Mouse (Mus musculus) kidney, postnatal 0 days (tissue): ENCODE measurements around the gene Aldh16a1. TPM values are rescaled to one million over a fixed set of nuclear protein-coding genes. Genes with fewer than 3 reads are reported as not detected.
"Not testable (repeated sequence)": the region's sequence is repeated elsewhere in the genome, so short reads cannot be mapped to it uniquely, and the experiment has no call there.

ENCODE experiments used
- ATAC-seq: fragments of 200-750 bp; cut with Nextera tagmentation; replicated peaks from 2 replicates; pipeline ENCODE4 v1.8.0; 2017; ENCODE audit warnings: low read depth, moderate number of reproducible peaks, moderate TSS enrichment, moderate library complexity; ENCODE audit not compliant: low FRiP score
- DNase-seq: peaks from one replicate; pipeline ENCODE4 v3.0.0-alpha.2; 2016; ENCODE audit warnings: low spot score
- H3K27ac ChIP-seq: fragments of 300-500 bp; sonication (generic); 2 replicates; pipeline ENCODE4 v1.5.1; 2014; ENCODE audit warnings: mild to moderate bottlenecking
- H3K27me3 ChIP-seq: fragments of 300-500 bp; sonication (generic); 2 replicates; pipeline ENCODE4 v1.6.1; 2014; ENCODE audit warnings: low read length, mixed read lengths; ENCODE audit not compliant: insufficient read depth
- H3K36me3 ChIP-seq: fragments of 300-500 bp; sonication (generic); 2 replicates; pipeline ENCODE4 v1.6.1; 2014; ENCODE audit warnings: low read length, mixed read lengths; ENCODE audit not compliant: insufficient read depth
- H3K4me1 ChIP-seq: fragments of 300-500 bp; sonication (generic); replicated peaks from 2 replicates; pipeline ENCODE4 v1.6.1; 2014; ENCODE audit warnings: antibody characterized with exemption, low read length, mixed read lengths; ENCODE audit not compliant: insufficient read depth
- H3K4me2 ChIP-seq: fragments of 300-500 bp; sonication (generic); 2 replicates; pipeline ENCODE4 v1.6.1; 2014; ENCODE audit warnings: mild to moderate bottlenecking, low read length, moderate library complexity, mixed read lengths
- H3K4me3 ChIP-seq: fragments of 300-500 bp; sonication (generic); replicated peaks from 2 replicates; pipeline ENCODE4 v1.5.1; 2014; ENCODE audit warnings: low read depth, low read length
- H3K9ac ChIP-seq: fragments of 300-500 bp; sonication (generic); 2 replicates; pipeline ENCODE4 v1.6.1; 2014; ENCODE audit warnings: low read depth, low read length
- H3K9me3 ChIP-seq: fragments of 300-500 bp; sonication (generic); replicated peaks from 2 replicates; pipeline ENCODE4 v1.6.1; 2016; ENCODE audit warnings: low read length, inconsistent platforms, mixed read lengths
- CTCF ChIP-seq: IDR thresholded peaks from 2 replicates; pipeline ENCODE4 v1.5.1; 2016; ENCODE audit warnings: antibody characterized with exemption, low read depth, mild to moderate bottlenecking, moderate library complexity
- WGBS: fragments of 180-500 bp; shearing (Covaris S2); extraction: QIAGEN DNeasy Blood & Tissue Kit; methylation state at CpG from one replicate; pipeline ENCODE4 v1.1.7; 2014; 5-methylcytosine and 5-hydroxymethylcytosine counted together
- polyA plus RNA-seq: library from polyadenylated mRNA; unstranded; fragments of >200 nt; fragmentation: Nextera tagmentation; extraction: Ambion mirVana; gene quantifications from 2 replicates; pipeline ENCODE4 v1.2.1, GENCODE M21; 2015

Gene Aldh16a1
- polyA plus RNA-seq, 1 experiment from 2014 or later: 55.4 TPM

DNA sequence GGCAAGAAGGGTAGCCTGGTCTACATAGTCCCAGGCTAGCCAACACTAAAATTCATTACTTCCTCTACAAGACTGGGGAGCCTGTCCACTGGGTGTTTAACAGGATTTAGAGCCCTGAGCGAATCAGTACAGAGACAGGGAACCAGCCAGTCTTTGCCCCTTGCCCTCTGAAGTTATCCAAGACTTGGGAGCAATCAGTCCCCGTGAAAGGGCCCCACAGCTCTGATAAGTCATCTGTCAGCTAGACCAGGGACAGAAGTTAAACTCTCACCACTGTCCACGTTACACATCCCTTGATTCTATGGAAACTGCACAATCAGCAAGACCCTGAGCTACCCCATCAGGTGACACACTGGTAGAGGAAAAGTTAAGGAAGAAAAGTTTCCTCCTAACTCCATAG, 41.9 kb downstream of the Aldh16a1 start:
- ATAC-seq: no peak
- no peak overlapping the region for H3K4me3 ChIP-seq
- no peaks in the 10 kb centered on the region for H3K4me1 ChIP-seq
- no peaks in the 10 kb centered on the region for H3K9me3 ChIP-seq
- no peak overlapping the region for H3K4me2 ChIP-seq
- H3K27me3 ChIP-seq: no peaks in the 10 kb centered on the region
- WGBS: 32% methylated on average over 3 of the region's 3 CpGs
- no peaks in the 10 kb centered on the region for H3K36me3 ChIP-seq
- no peak overlapping the region for H3K27ac ChIP-seq
- H3K9ac ChIP-seq: no peak overlapping the region
- no peak for TF ChIP-seq CTCF
- no peak for DNase-seq

DNA sequence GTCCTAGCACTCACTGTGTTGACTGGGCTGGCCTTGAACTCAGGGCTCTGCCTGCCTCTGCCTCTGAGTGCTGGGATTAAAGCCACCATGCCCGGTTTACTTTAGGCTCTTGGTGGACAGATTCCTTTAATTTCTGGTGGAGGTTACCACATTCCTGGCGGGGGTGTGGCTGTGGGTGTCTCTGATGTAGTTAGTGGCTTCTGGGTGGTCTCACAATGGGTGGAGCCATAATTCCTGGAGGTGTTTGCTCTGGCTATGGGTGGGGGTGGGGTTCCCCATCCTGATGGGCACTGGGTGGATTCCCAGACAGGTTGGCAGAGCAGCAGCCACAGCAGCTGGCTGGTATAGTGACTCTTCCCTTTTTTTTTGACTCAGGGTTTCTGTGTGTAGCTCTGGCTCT, 42.4 kb downstream of the Aldh16a1 start:
- H3K27ac ChIP-seq: no peak overlapping the region
- no peaks in the 10 kb centered on the region for H3K36me3 ChIP-seq
- H3K9me3 ChIP-seq: no peaks in the 10 kb centered on the region
- ATAC-seq (no peak), DNase-seq (no peak)
- H3K9ac ChIP-seq: no peak overlapping the region
- H3K27me3 ChIP-seq: no peaks in the 10 kb centered on the region
- H3K4me3 ChIP-seq: no peak overlapping the region
- H3K4me2 ChIP-seq: no peak overlapping the region
- 62% methylated on average over 2 of the region's 2 CpGs for WGBS
- no peak for TF ChIP-seq CTCF
- no peaks in the 10 kb centered on the region for H3K4me1 ChIP-seq

DNA sequence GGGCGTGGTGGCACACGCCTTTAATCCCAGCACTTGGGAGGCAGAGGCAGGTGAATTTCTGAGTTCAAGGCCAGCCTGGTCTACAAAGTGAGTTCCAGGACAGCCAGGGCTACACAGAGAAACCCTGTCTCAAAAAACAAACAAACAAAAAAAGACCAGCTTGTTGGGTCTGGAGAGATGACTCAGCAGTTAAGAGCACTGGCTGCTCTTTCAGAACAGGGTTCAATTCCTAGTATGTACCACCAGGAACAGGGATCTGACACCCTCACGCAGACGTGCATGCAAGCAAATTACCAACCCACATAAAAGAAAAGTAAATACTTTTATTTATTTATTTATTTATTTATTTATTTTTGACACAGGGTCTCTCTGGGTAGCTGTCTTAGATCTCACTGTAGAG, 44.3 kb downstream of the Aldh16a1 start:
- not testable (repeated sequence) for H3K27me3 ChIP-seq, H3K36me3 ChIP-seq
- whole genome bisulfite sequencing: 78% methylated on average over 4 of the region's 4 CpGs

DNA sequence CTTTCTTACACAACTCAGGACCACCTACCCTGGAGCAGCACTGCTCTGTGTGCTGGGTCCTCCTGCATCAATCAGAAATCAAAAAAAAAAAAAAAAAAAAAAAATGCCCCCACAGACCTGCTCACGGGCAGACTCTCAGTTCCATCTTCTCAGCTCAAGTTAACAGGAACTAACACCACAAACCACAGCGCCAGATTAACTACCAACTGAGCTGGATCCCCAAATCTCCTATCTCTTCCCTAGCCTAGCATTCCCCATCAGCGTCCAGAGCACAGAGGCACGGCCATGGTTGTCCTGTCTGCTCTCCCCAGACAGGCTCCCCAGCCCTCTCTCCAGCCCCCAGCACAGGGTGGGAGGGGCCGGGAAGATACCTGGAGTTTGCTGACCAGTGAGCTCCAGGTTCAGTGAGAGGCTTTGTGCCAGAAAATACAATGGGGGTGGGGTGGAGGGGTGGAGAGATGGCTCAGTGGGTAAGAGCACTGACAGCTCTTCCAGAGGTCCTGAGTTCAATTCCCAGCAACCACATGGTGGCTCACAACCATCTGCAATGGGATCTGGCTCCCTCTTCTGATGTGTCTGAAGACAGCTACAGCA, 47.2 kb downstream of the Aldh16a1 start:
- no peak overlapping the region for H3K4me2 ChIP-seq
- no peak overlapping the region for H3K4me3 ChIP-seq
- H3K36me3 ChIP-seq: no peaks in the 10 kb centered on the region
- peaks cover 19% of the 10 kb centered on the region for H3K4me1 ChIP-seq
- no peak overlapping the region for H3K9ac ChIP-seq
- ATAC-seq (no peak), DNase-seq (no peak)
- no peaks in the 10 kb centered on the region for H3K9me3 ChIP-seq
- WGBS: 64% methylated on average over 5 of the region's 5 CpGs
- H3K27me3 ChIP-seq: no peaks in the 10 kb centered on the region
- H3K27ac ChIP-seq: no peak overlapping the region
- TF ChIP-seq CTCF: no peak

More for the DNA sequence above, 44.3 kb downstream of the Aldh16a1 start:
- not testable (repeated sequence) for ATAC-seq, H3K4me1 ChIP-seq, H3K9me3 ChIP-seq, H3K4me2 ChIP-seq, H3K9ac ChIP-seq, H3K27ac ChIP-seq, H3K4me3 ChIP-seq, DNase-seq

DNA sequence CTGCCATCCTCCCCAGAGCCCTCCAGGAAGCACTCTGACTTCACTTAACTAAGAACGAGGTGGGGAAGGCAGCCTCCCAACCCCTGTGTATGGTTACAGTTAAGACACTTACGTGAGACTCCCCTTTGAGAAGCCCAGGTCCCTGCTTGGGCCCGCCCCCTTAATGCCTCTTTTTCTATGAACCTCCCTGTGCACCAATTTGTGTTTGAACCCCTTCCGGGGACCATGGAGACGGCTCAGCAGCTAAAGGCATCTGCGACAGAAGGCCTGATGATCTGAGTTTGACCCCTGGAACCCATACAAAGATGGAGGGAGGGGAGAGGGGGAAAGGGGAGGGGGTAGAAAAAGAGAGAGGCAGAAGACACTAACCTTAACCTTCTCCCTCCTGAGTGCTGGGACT, 47.9 kb downstream of the Aldh16a1 start:
- WGBS: 72% methylated on average over 6 of the region's 6 CpGs
- no peak overlapping the region for H3K4me3 ChIP-seq
- H3K4me2 ChIP-seq: no peak overlapping the region
- H3K36me3 ChIP-seq: no peaks in the 10 kb centered on the region
- no peaks in the 10 kb centered on the region for H3K9me3 ChIP-seq
- no peak for DNase-seq
- TF ChIP-seq CTCF: no peak
- peaks cover 23% of the 10 kb centered on the region for H3K4me1 ChIP-seq
- no peak overlapping the region for H3K27ac ChIP-seq
- no peak overlapping the region for H3K9ac ChIP-seq
- no peak for ATAC-seq
- H3K27me3 ChIP-seq: no peaks in the 10 kb centered on the region

DNA sequence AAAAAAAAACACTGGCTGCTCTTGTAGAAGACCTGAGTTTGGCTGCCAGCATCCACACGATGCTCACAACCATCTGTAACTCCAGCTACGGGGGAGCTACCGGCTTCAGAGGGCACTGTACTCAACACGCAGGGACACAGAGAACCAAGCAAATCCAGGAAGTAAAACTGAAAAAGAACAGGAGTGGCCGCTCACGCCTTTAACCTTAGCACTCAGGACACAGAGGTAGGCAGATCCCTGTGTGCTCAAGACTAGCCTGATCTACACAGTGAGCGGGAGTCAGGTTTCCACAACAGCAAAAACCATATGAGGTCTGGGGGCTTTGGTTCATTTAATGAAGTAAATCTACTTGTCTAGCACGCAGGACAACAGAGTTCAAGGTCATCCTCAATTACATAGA, 48.9 kb downstream of the Aldh16a1 start:
- Histone ChIP-seq H3K4me3 (no peak overlapping the region), H3K9me3 (no peaks in the 10 kb centered on the region), H3K9ac (no peak overlapping the region), H3K36me3 (no peaks in the 10 kb centered on the region), H3K4me1 (peaks cover 23% of the 10 kb centered on the region), H3K27me3 (no peaks in the 10 kb centered on the region), H3K27ac (no peak overlapping the region), H3K4me2 (no peak overlapping the region)
- ATAC-seq (no peak), DNase-seq (no peak)
- TF ChIP-seq CTCF: no peak
- 53% methylated on average over 8 of the region's 8 CpGs for WGBS

DNA sequence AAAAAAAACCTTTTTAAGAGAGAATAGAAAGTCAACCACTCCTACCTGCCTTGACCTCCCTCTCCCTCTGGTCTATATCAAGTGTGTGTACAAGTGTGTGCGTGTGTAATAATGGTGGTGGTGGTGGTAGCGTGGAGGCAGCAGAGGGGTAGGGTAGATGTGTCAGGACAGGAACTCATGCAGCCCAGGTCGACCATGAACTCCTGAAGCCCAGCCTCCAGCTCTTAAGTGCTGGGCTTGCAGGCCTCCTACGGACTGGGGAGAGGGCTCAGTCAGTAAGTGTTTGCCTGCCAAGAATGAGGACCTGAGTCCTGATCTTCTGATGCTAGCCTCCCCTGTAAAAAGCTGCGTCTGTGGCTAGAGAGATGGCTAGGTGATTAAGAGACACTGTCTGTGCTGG, 49.4 kb downstream of the Aldh16a1 start:
- Histone ChIP-seq H3K36me3 (no peaks in the 10 kb centered on the region), H3K27ac (no peak overlapping the region), H3K4me2 (no peak overlapping the region), H3K4me1 (peaks cover 23% of the 10 kb centered on the region), H3K4me3 (no peak overlapping the region), H3K9me3 (no peaks in the 10 kb centered on the region), H3K9ac (no peak overlapping the region), H3K27me3 (no peaks in the 10 kb centered on the region)
- no peak for ATAC-seq
- TF ChIP-seq CTCF: no peak
- 74% methylated on average over 5 of the region's 5 CpGs for WGBS
- DNase-seq: no peak
